Mouse (Mus musculus): ENCODE measurements around the gene Crispld2.

DNA sequence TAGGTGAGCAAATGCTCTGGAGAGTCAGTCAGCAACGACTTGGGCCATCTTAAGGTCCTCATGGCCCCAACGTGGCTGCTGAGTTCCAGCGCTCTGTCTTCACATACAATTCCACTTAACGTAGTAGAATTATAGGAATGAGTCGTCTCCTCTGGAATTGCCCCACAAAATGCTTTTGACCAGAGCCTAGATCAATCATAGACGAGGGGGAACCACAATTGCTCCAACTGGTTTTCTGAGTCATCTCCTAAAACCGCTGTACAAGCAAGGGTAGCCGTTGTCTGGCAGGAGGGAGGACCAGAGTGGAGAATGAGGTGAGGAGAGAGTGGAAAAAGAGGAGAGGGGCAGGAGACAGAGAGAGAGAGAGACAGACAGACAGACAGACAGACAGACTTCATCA is 23.7 kb downstream of the Crispld2 start:
- TF ChIP-seq GATA1 (IDR thresholded peaks at IDR 0.05; ENCODE audit: low read length): no peak
- TF ChIP-seq TAL1 (IDR thresholded peaks at IDR 0.05; ENCODE audit: low read length): no peak
